Mouse (Mus musculus): ENCODE data around the gene Nos1. TPM values are rescaled to one million over a fixed set of nuclear protein-coding genes. Genes with fewer than 3 reads are reported as not detected.

Gene Nos1
- polyA plus RNA-seq, 1 experiment from 2014 or later = 3.0 TPM

GRCm38 (mm10) chr5:117949393-117949792, 168.6 kb downstream of the Nos1 start:
- no peaks in the 10 kb centered on the region for H3K9me3 ChIP-seq (ENCODE audit: control insufficient read depth, low read length)
- ATAC-seq (ENCODE audit: low FRiP score) (no peak), DNase-seq (ENCODE audit: low spot score) (no peak)
- H3K4me2 ChIP-seq (replicated peaks) = no peak overlapping the region
- 53% methylated on average over 10 of the region's 10 CpGs for WGBS
- H3K36me3 ChIP-seq (replicated peaks; ENCODE audit: control insufficient read depth, insufficient read depth) = no peaks in the 10 kb centered on the region
- no peaks in the 10 kb centered on the region for H3K27me3 ChIP-seq (ENCODE audit: control insufficient read depth, insufficient read depth, low read length)
- no peak overlapping the region for H3K4me3 ChIP-seq (replicated peaks; ENCODE audit: low read length)
- H3K9ac ChIP-seq = no peak overlapping the region
- H3K27ac ChIP-seq = no peak overlapping the region
- no peaks in the 10 kb centered on the region for H3K4me1 ChIP-seq (replicated peaks; ENCODE audit: control insufficient read depth, insufficient read depth, low read length)

GRCm38 (mm10) chr5:117953893-117954292, 173.1 kb downstream of the Nos1 start:
- H3K4me2 ChIP-seq (replicated peaks) = no peak overlapping the region
- no peak for ATAC-seq (ENCODE audit: low FRiP score)
- H3K27me3 ChIP-seq (ENCODE audit: control insufficient read depth, insufficient read depth, low read length) = no peaks in the 10 kb centered on the region
- no peak overlapping the region for H3K27ac ChIP-seq
- no peaks in the 10 kb centered on the region for H3K36me3 ChIP-seq (replicated peaks; ENCODE audit: control insufficient read depth, insufficient read depth)
- H3K9ac ChIP-seq = no peak overlapping the region
- DNase-seq (ENCODE audit: low spot score) = no peak
- H3K9me3 ChIP-seq (ENCODE audit: control insufficient read depth, low read length) = no peaks in the 10 kb centered on the region
- 90% methylated on average over 12 of the region's 12 CpGs for WGBS
- H3K4me3 ChIP-seq (replicated peaks; ENCODE audit: low read length) = no peak overlapping the region
- no peaks in the 10 kb centered on the region for H3K4me1 ChIP-seq (replicated peaks; ENCODE audit: control insufficient read depth, insufficient read depth, low read length)

GRCm38 (mm10) chr5:117954429-117954828, 173.6 kb downstream of the Nos1 start:
- no peaks in the 10 kb centered on the region for H3K4me1 ChIP-seq (replicated peaks; ENCODE audit: control insufficient read depth, insufficient read depth, low read length)
- no peak overlapping the region for H3K4me3 ChIP-seq (replicated peaks; ENCODE audit: low read length)
- H3K9me3 ChIP-seq (ENCODE audit: control insufficient read depth, low read length) = no peaks in the 10 kb centered on the region
- 75% methylated on average over 1 of the region's 1 CpGs for WGBS
- no peak overlapping the region for H3K27ac ChIP-seq
- no peak overlapping the region for H3K9ac ChIP-seq
- H3K4me2 ChIP-seq (replicated peaks) = no peak overlapping the region
- DNase-seq (ENCODE audit: low spot score) (no peak), ATAC-seq (ENCODE audit: low FRiP score) (no peak)
- no peaks in the 10 kb centered on the region for H3K36me3 ChIP-seq (replicated peaks; ENCODE audit: control insufficient read depth, insufficient read depth)
- H3K27me3 ChIP-seq (ENCODE audit: control insufficient read depth, insufficient read depth, low read length) = no peaks in the 10 kb centered on the region

GRCm38 (mm10) chr5:117955675-117956420, 175.0 kb downstream of the Nos1 start:
- Histone ChIP-seq H3K4me1 (replicated peaks; ENCODE audit: control insufficient read depth, insufficient read depth, low read length) (no peaks in the 10 kb centered on the region), H3K36me3 (replicated peaks; ENCODE audit: control insufficient read depth, insufficient read depth) (no peaks in the 10 kb centered on the region), H3K4me2 (replicated peaks) (no peak overlapping the region), H3K4me3 (replicated peaks; ENCODE audit: low read length) (no peak overlapping the region), H3K9ac (no peak overlapping the region), H3K27me3 (ENCODE audit: control insufficient read depth, insufficient read depth, low read length) (no peaks in the 10 kb centered on the region), H3K9me3 (ENCODE audit: control insufficient read depth, low read length) (no peaks in the 10 kb centered on the region), H3K27ac (no peak overlapping the region)
- WGBS = 29% methylated on average over 10 of the region's 10 CpGs
- no peak for ATAC-seq (ENCODE audit: low FRiP score)
- peak; percentile 63 for DNase-seq (ENCODE audit: low spot score)

- Histone ChIP-seq H3K27ac (no peak overlapping the region), H3K27me3 (ENCODE audit: control insufficient read depth, insufficient read depth, low read length) (no peaks in the 10 kb centered on the region), H3K4me1 (replicated peaks; ENCODE audit: control insufficient read depth, insufficient read depth, low read length) (no peaks in the 10 kb centered on the region), H3K36me3 (replicated peaks; ENCODE audit: control insufficient read depth, insufficient read depth) (no peaks in the 10 kb centered on the region), H3K4me2 (replicated peaks) (no peak overlapping the region), H3K9ac (no peak overlapping the region), H3K9me3 (ENCODE audit: control insufficient read depth, low read length) (no peaks in the 10 kb centered on the region), H3K4me3 (replicated peaks; ENCODE audit: low read length) (no peak overlapping the region)
- 64% methylated on average over 9 of the region's 9 CpGs for WGBS
- no peak for ATAC-seq (ENCODE audit: low FRiP score)
- DNase-seq (ENCODE audit: low spot score) = no peak
These were observed 183.9 kb downstream of the Nos1 start for GRCm38 (mm10) chr5:117964750-117965149.

- ATAC-seq (ENCODE audit: low FRiP score) = no peak
- no peak for DNase-seq (ENCODE audit: low spot score)
- H3K9me3 ChIP-seq (ENCODE audit: control insufficient read depth, low read length) = no peaks in the 10 kb centered on the region
- no peaks in the 10 kb centered on the region for H3K36me3 ChIP-seq (replicated peaks; ENCODE audit: control insufficient read depth, insufficient read depth)
- H3K27ac ChIP-seq = no peak overlapping the region
- H3K9ac ChIP-seq = no peak overlapping the region
- no peak overlapping the region for H3K4me3 ChIP-seq (replicated peaks; ENCODE audit: low read length)
- no peak overlapping the region for H3K4me2 ChIP-seq (replicated peaks)
- 62% methylated on average over 9 of the region's 9 CpGs for WGBS
- no peaks in the 10 kb centered on the region for H3K4me1 ChIP-seq (replicated peaks; ENCODE audit: control insufficient read depth, insufficient read depth, low read length)
- H3K27me3 ChIP-seq (ENCODE audit: control insufficient read depth, insufficient read depth, low read length) = no peaks in the 10 kb centered on the region
These were observed 186.1 kb downstream of the Nos1 start for GRCm38 (mm10) chr5:117966956-117967355.

- no peak overlapping the region for H3K27ac ChIP-seq
- DNase-seq (ENCODE audit: low spot score) (no peak), ATAC-seq (ENCODE audit: low FRiP score) (no peak)
These were observed 186.8 kb downstream of the Nos1 start for GRCm38 (mm10) chr5:117967659-117968069.

GRCm38 (mm10) chr5:117969681-117970427, 189.0 kb downstream of the Nos1 start:
- Histone ChIP-seq H3K27ac (no peak overlapping the region), H3K27me3 (ENCODE audit: control insufficient read depth, insufficient read depth, low read length) (no peaks in the 10 kb centered on the region), H3K4me2 (replicated peaks) (no peak overlapping the region), H3K9me3 (ENCODE audit: control insufficient read depth, low read length) (no peaks in the 10 kb centered on the region), H3K36me3 (replicated peaks; ENCODE audit: control insufficient read depth, insufficient read depth) (no peaks in the 10 kb centered on the region), H3K4me3 (replicated peaks; ENCODE audit: low read length) (no peak overlapping the region), H3K4me1 (replicated peaks; ENCODE audit: control insufficient read depth, insufficient read depth, low read length) (no peaks in the 10 kb centered on the region), H3K9ac (no peak overlapping the region)
- no peak for DNase-seq (ENCODE audit: low spot score)
- WGBS = 93% methylated on average over 10 of the region's 10 CpGs
- ATAC-seq (ENCODE audit: low FRiP score) = no peak

More at GRCm38 (mm10) chr5:117967659-117968069, 186.8 kb downstream of the Nos1 start:
- H3K9ac ChIP-seq = no peak overlapping the region
- H3K9me3 ChIP-seq (ENCODE audit: control insufficient read depth, low read length) = no peaks in the 10 kb centered on the region
- H3K27me3 ChIP-seq (ENCODE audit: control insufficient read depth, insufficient read depth, low read length) = no peaks in the 10 kb centered on the region
- H3K4me3 ChIP-seq (replicated peaks; ENCODE audit: low read length) = no peak overlapping the region
- no peak overlapping the region for H3K4me2 ChIP-seq (replicated peaks)
- H3K36me3 ChIP-seq (replicated peaks; ENCODE audit: control insufficient read depth, insufficient read depth) = no peaks in the 10 kb centered on the region
- 71% methylated on average over 4 of the region's 4 CpGs for WGBS
- no peaks in the 10 kb centered on the region for H3K4me1 ChIP-seq (replicated peaks; ENCODE audit: control insufficient read depth, insufficient read depth, low read length)

- Histone ChIP-seq H3K36me3 (replicated peaks; ENCODE audit: control insufficient read depth, insufficient read depth) (peaks cover 22% of the 10 kb centered on the region), H3K4me3 (replicated peaks; ENCODE audit: low read length) (peak overlapping the region; percentile 90), H3K27me3 (ENCODE audit: control insufficient read depth, insufficient read depth, low read length) (no peaks in the 10 kb centered on the region), H3K4me2 (replicated peaks) (peak overlapping the region; percentile 67), H3K9ac (peak overlapping the region; percentile 96), H3K27ac (peak overlapping the region; percentile 90; the same call in 1 of the 2 replicates), H3K9me3 (ENCODE audit: control insufficient read depth, low read length) (no peaks in the 10 kb centered on the region), H3K4me1 (replicated peaks; ENCODE audit: control insufficient read depth, insufficient read depth, low read length) (peaks cover 18% of the 10 kb centered on the region)
- ATAC-seq (ENCODE audit: low FRiP score) (peak; percentile 14; the same call in 1 of the 2 replicates), DNase-seq (ENCODE audit: low spot score) (no peak)
- WGBS = 23% methylated on average over 19 of the region's 19 CpGs
These were observed 195.4 kb downstream of the Nos1 start for GRCm38 (mm10) chr5:117976263-117976656.

Measured in hindbrain, embryonic 14.5 days (tissue).